Mouse (Mus musculus): ENCODE results near the gene Gm14862. TPM values are rescaled to one million over a fixed set of nuclear protein-coding genes. Genes with fewer than 3 reads are reported as not detected.
"Not testable (repeated sequence)": the region's sequence is repeated elsewhere in the genome, so short reads cannot be mapped to it uniquely, and the experiment has no call there.

The Gm14862 gene
- 0.24 TPM in 1 of 2 replicates, not detected in the other for polyA plus RNA-seq (2015; fragmentation: Nextera tagmentation; extraction: Ambion mirVana)

- no peaks in the 10 kb centered on the region for H3K36me3 ChIP-seq (ENCODE audit: control insufficient read depth, insufficient read depth, low read length)
- H3K27me3 ChIP-seq (ENCODE audit: control insufficient read depth, insufficient read depth, low read depth, low read length), result no peaks in the 10 kb centered on the region
- no peak within 1 kb of the TSS for H3K4me3 ChIP-seq (ENCODE audit: low read depth, low read length)
- H3K27ac ChIP-seq (ENCODE audit: low read length), result no peak within 1 kb of the TSS
- H3K9ac ChIP-seq (ENCODE audit: low read depth, low read length), result no peak within 1 kb of the TSS
- H3K4me2 ChIP-seq (ENCODE audit: low read length), result no peak within 1 kb of the TSS
- 80% methylated on average over 5 of the region's 5 CpGs for WGBS
- H3K4me1 ChIP-seq (ENCODE audit: control insufficient read depth, insufficient read depth, low read length), result no peaks in the 10 kb centered on the region
- ATAC-seq, result no peak
- H3K9me3 ChIP-seq (replicated peaks; ENCODE audit: control insufficient read depth, low read length, poor library complexity, severe bottlenecking), result no peaks in the 10 kb centered on the region
These were observed at the start of gene Gm14862 for GRCm38 (mm10) chrX:9256766-9257165. Gene Gm14862, minus strand, starts transcription at chrX:9256899.

DNA sequence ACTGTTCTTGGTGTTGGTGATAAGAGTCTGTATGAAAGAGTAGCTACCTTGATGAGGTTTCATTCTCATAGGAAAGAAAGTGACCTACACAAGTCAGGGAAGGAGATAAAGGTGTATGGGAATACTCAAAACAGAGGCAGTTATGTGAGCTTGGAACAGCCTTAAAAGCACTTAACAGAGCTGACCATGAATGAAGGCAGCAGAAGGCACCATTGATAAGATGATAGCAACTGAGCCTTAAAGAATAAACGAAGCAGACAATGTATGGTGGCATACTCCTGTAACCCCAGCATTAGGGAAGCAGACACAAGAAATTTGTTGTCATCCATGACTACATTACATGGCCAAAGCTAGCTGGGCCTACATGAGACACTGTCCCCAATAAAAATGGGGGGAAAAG, 46.8 kb upstream of the Gm14862 start:
- Histone ChIP-seq H3K4me3 (ENCODE audit: low read depth, low read length) (no peak overlapping the region), H3K27me3 (ENCODE audit: control insufficient read depth, insufficient read depth, low read depth, low read length) (no peaks in the 10 kb centered on the region), H3K4me2 (ENCODE audit: low read length) (no peak overlapping the region), H3K27ac (ENCODE audit: low read length) (no peak overlapping the region), H3K9ac (ENCODE audit: low read depth, low read length) (no peak overlapping the region), H3K36me3 (ENCODE audit: control insufficient read depth, insufficient read depth, low read length) (no peaks in the 10 kb centered on the region), H3K9me3 (replicated peaks; ENCODE audit: control insufficient read depth, low read length, poor library complexity, severe bottlenecking) (no peaks in the 10 kb centered on the region), H3K4me1 (ENCODE audit: control insufficient read depth, insufficient read depth, low read length) (no peaks in the 10 kb centered on the region)
- ATAC-seq, result no peak
- WGBS, result 65% methylated on average over 1 of the region's 1 CpGs

- no peak overlapping the region for H3K4me3 ChIP-seq (ENCODE audit: low read depth, low read length)
- H3K27me3 ChIP-seq (ENCODE audit: control insufficient read depth, insufficient read depth, low read depth, low read length), result no peaks in the 10 kb centered on the region
- H3K27ac ChIP-seq (ENCODE audit: low read length), result no peak overlapping the region
- no peak overlapping the region for H3K9ac ChIP-seq (ENCODE audit: low read depth, low read length)
- ATAC-seq, result no peak
- 91% methylated on average over 5 of the region's 5 CpGs for WGBS
- H3K36me3 ChIP-seq (ENCODE audit: control insufficient read depth, insufficient read depth, low read length), result no peaks in the 10 kb centered on the region
- H3K4me1 ChIP-seq (ENCODE audit: control insufficient read depth, insufficient read depth, low read length), result no peaks in the 10 kb centered on the region
- no peak overlapping the region for H3K4me2 ChIP-seq (ENCODE audit: low read length)
- H3K9me3 ChIP-seq (replicated peaks; ENCODE audit: control insufficient read depth, low read length, poor library complexity, severe bottlenecking), result no peaks in the 10 kb centered on the region
These were observed 46.1 kb upstream of the Gm14862 start for GRCm38 (mm10) chrX:9302791-9303190.

DNA sequence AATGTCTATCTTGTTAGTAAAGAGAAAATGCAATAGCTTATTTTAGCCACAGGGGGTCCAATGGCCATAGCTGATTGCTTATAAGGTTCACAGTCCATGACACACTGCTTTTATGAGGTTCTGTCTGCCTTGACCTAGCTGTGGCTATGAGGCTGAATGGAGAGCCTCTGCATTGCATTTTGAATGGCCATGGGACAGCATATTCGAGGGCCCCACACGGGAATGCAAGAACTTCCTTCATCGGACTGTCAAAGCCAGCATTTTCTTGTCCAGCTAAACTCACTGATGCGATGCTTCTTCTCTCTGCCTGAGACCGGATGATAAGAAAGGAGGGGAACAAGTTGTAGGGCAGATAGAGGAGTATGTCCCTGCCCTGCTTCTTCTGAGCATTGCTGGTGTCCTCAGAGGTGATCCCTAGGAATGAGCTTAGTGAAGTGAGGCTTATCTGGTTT, 41.7 kb upstream of the Gm14862 start:
- H3K27me3 ChIP-seq (ENCODE audit: control insufficient read depth, insufficient read depth, low read depth, low read length), result no peaks in the 10 kb centered on the region
- H3K4me3 ChIP-seq (ENCODE audit: low read depth, low read length), result no peak overlapping the region
- no peak overlapping the region for H3K4me2 ChIP-seq (ENCODE audit: low read length)
- H3K9ac ChIP-seq (ENCODE audit: low read depth, low read length), result no peak overlapping the region
- no peaks in the 10 kb centered on the region for H3K36me3 ChIP-seq (ENCODE audit: control insufficient read depth, insufficient read depth, low read length)
- no peaks in the 10 kb centered on the region for H3K9me3 ChIP-seq (replicated peaks; ENCODE audit: control insufficient read depth, low read length, poor library complexity, severe bottlenecking)
- ATAC-seq, result no peak
- H3K27ac ChIP-seq (ENCODE audit: low read length), result no peak overlapping the region
- H3K4me1 ChIP-seq (ENCODE audit: control insufficient read depth, insufficient read depth, low read length), result no peaks in the 10 kb centered on the region
- 88% methylated on average over 5 of the region's 5 CpGs for WGBS

DNA sequence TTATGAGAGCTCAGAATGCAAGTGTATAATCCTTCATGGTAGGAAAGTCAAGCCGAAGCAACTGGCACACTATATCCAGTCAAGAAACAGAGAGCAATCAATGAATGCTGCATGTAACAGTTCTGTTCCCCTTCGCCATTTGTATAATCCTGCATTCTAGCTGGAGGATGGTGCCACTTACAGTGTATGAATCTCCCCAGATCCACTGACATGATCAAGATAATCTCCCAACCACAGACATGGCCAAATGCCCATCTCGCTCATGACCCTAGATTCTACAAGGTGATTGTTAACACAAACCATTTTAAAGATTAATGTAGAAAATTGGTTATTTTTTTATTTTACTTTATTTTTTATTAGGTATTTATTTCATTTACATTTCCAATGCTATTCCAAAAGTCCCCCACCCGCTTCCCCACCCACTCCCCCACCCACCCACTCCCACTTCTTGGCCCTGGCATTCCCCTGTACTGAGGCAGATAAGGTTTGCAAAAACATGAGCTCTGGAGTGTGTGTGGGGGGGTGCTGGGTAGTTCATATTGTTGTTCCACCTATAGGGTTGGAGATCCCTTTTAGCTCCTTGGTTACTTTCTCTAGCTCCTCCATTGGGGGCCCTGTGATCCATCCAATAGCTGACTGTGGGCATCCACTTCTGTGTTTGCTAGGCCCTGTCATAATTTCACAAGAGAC, 36.6 kb upstream of the Gm14862 start:
- WGBS, result 93% methylated on average over 3 of the region's 4 CpGs
- not testable (repeated sequence) for H3K4me3 ChIP-seq (ENCODE audit: low read depth, low read length); H3K27me3 ChIP-seq (ENCODE audit: control insufficient read depth, insufficient read depth, low read depth, low read length); H3K27ac ChIP-seq (ENCODE audit: low read length); ATAC-seq; H3K9me3 ChIP-seq (replicated peaks; ENCODE audit: control insufficient read depth, low read length, poor library complexity, severe bottlenecking); H3K4me1 ChIP-seq (ENCODE audit: control insufficient read depth, insufficient read depth, low read length); H3K4me2 ChIP-seq (ENCODE audit: low read length); H3K9ac ChIP-seq (ENCODE audit: low read depth, low read length); H3K36me3 ChIP-seq (ENCODE audit: control insufficient read depth, insufficient read depth, low read length)

GRCm38 (mm10) chrX:9283464-9283863, 26.8 kb upstream of the Gm14862 start, which contains the start of gene H2al1m:
Gene H2al1m, plus strand, starts transcription at chrX:9283764.
- not testable (repeated sequence) for H3K27ac ChIP-seq (ENCODE audit: low read length); H3K4me1 ChIP-seq (ENCODE audit: control insufficient read depth, insufficient read depth, low read length); H3K9ac ChIP-seq (ENCODE audit: low read depth, low read length); ATAC-seq; H3K4me3 ChIP-seq (ENCODE audit: low read depth, low read length); H3K9me3 ChIP-seq (replicated peaks; ENCODE audit: control insufficient read depth, low read length, poor library complexity, severe bottlenecking); H3K36me3 ChIP-seq (ENCODE audit: control insufficient read depth, insufficient read depth, low read length); H3K4me2 ChIP-seq (ENCODE audit: low read length); H3K27me3 ChIP-seq (ENCODE audit: control insufficient read depth, insufficient read depth, low read depth, low read length)
- no CpG with 5 or more reads among the region's 1 CpGs for WGBS

DNA sequence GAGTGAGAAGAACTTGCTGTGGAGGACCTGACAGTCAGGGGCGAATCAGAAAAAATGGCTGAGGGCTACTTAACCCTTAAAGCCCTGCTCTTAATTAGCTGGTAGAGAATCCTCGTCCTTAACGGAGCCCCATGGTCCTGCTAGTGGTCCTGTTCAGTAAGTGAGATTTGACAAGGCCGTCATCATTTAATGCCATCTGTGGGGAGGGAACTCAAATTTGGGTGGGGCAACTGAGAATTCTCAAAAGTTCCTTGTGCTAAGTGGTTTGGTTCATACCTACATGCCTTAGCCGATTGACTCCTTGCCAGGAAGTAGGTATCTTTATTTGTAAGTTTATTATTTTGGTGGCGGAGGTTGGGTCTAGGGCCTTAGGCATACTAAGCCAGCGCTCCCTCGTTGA, 17.6 kb upstream of the Gm14862 start:
- 81% methylated on average over 8 of the region's 8 CpGs for WGBS
- ATAC-seq, result no peak
- Histone ChIP-seq H3K27ac (ENCODE audit: low read length) (no peak overlapping the region), H3K4me3 (ENCODE audit: low read depth, low read length) (no peak overlapping the region), H3K9ac (ENCODE audit: low read depth, low read length) (no peak overlapping the region), H3K36me3 (ENCODE audit: control insufficient read depth, insufficient read depth, low read length) (no peaks in the 10 kb centered on the region), H3K9me3 (replicated peaks; ENCODE audit: control insufficient read depth, low read length, poor library complexity, severe bottlenecking) (no peaks in the 10 kb centered on the region), H3K4me1 (ENCODE audit: control insufficient read depth, insufficient read depth, low read length) (no peaks in the 10 kb centered on the region; the same call in 1 of the 2 replicates), H3K27me3 (ENCODE audit: control insufficient read depth, insufficient read depth, low read depth, low read length) (no peaks in the 10 kb centered on the region), H3K4me2 (ENCODE audit: low read length) (no peak overlapping the region)

DNA sequence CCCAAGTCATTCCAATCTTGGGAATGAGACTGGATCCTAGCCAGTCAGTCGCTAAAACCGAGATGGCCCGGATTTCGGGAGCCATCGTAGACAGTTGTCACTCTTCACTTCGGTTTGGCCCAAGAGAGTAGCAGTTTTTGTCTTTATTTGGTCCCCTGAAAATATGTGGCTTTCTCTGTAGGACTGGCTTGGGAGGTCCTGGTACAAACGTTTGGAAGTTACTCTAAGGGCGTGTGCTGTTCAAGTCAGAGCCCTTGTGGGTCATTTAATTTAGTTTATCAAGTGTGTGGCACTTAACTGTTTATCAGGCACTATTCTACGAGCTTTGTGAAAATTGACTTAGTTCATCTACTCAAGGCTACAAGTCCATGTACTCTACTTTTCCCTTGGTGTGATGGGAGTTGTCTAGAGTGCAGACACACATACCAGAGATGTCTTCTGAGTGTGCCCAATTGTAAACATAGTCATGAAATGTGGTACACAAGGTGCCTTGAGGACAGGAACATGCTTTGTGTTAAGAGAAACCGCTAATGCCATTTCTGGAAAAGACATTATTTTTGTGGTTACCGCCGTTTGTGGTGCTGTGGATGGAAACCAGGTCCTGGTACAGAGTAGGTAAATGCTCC, 16.8 kb upstream of the Gm14862 start:
- no peak overlapping the region for H3K27ac ChIP-seq (ENCODE audit: low read length)

More for the DNA sequence above, 16.8 kb upstream of the Gm14862 start:
- Histone ChIP-seq H3K9me3 (replicated peaks; ENCODE audit: control insufficient read depth, low read length, poor library complexity, severe bottlenecking) (no peaks in the 10 kb centered on the region), H3K4me1 (ENCODE audit: control insufficient read depth, insufficient read depth, low read length) (no peaks in the 10 kb centered on the region; the same call in 1 of the 2 replicates), H3K4me3 (ENCODE audit: low read depth, low read length) (peak overlapping the region; percentile 58), H3K4me2 (ENCODE audit: low read length) (peak overlapping the region; percentile 52), H3K27me3 (ENCODE audit: control insufficient read depth, insufficient read depth, low read depth, low read length) (no peaks in the 10 kb centered on the region), H3K9ac (ENCODE audit: low read depth, low read length) (peak overlapping the region; percentile 72), H3K36me3 (ENCODE audit: control insufficient read depth, insufficient read depth, low read length) (no peaks in the 10 kb centered on the region)
- WGBS, result 62% methylated on average over 12 of the region's 12 CpGs
- ATAC-seq, result peak; percentile 6; the same call in 1 of the 2 replicates
